Mouse (Mus musculus) neural tube, embryonic 14.5 days (tissue): ENCODE data around the gene Hyal3. TPM values are rescaled to one million over a fixed set of nuclear protein-coding genes. Genes with fewer than 3 reads are reported as not detected.

Experiments used
- polyA plus RNA-seq: library from polyadenylated mRNA; unstranded; fragments of >200 nt; fragmentation: Nextera tagmentation; extraction: Ambion mirVana; gene quantifications from 2 replicates; pipeline ENCODE4 v1.2.1, GENCODE M21; 2014

Gene Hyal3
- polyA plus RNA-seq, 1 experiment from 2014 or later, result 2.1 TPM

Other genes starting within 250 kb of the Hyal3 start
- 15.8 and 20.1 TPM in 2 replicates for gene Hemk1, start 242.5 kb upstream of the Hyal3 start, polyA plus RNA-seq
- 4.3 and 7.3 TPM in 2 replicates for gene 6430571L13Rik, start 240.2 kb upstream of the Hyal3 start, polyA plus RNA-seq
- gene Cacna2d2, start 181.2 kb upstream of the Hyal3 start, polyA plus RNA-seq, result 7.1 and 10.6 TPM in 2 replicates
- 47.7 and 48.7 TPM in 2 replicates for gene Tmem115, start 46.9 kb upstream of the Hyal3 start, polyA plus RNA-seq
- 42.2 and 46.7 TPM in 2 replicates for gene Cyb561d2, start 38.6 kb upstream of the Hyal3 start, polyA plus RNA-seq
- gene Nprl2, start 38.6 kb upstream of the Hyal3 start, polyA plus RNA-seq, result 71.5 and 74.9 TPM in 2 replicates
- 1.2 and 2.0 TPM in 2 replicates for gene Zmynd10, start 33.5 kb upstream of the Hyal3 start, polyA plus RNA-seq
- 34.1 and 34.9 TPM in 2 replicates for gene Rassf1, start 29.3 kb upstream of the Hyal3 start, polyA plus RNA-seq
- 111 and 126 TPM in 2 replicates for gene Tusc2, start 17.6 kb upstream of the Hyal3 start, polyA plus RNA-seq
- 60.3 and 70.0 TPM in 2 replicates for gene Hyal2, start 12.9 kb upstream of the Hyal3 start, polyA plus RNA-seq
- 3.1 and 4.7 TPM in 2 replicates for gene Hyal1, start 3.9 kb upstream of the Hyal3 start, polyA plus RNA-seq
- 13.3 and 15.6 TPM in 2 replicates for gene Naa80, start 1.9 kb upstream of the Hyal3 start, polyA plus RNA-seq
- gene Ifrd2, start 6.8 kb downstream of the Hyal3 start, polyA plus RNA-seq, result 15.0 and 17.8 TPM in 2 replicates
- 2.8 and 5.3 TPM in 2 replicates for gene Sema3b, start 28.4 kb downstream of the Hyal3 start, polyA plus RNA-seq
- 234 and 258 TPM in 2 replicates for gene Gnai2, start 54.5 kb downstream of the Hyal3 start, polyA plus RNA-seq
- gene Slc38a3, start 88.7 kb downstream of the Hyal3 start, polyA plus RNA-seq, result 31.3 and 36.6 TPM in 2 replicates
- gene Gnat1, start 98.9 kb downstream of the Hyal3 start, polyA plus RNA-seq, result 1.4 and 2.7 TPM in 2 replicates
- 17.0 and 18.7 TPM in 2 replicates for gene Sema3f, start 129.7 kb downstream of the Hyal3 start, polyA plus RNA-seq
- gene Rbm5, start 190.2 kb downstream of the Hyal3 start, polyA plus RNA-seq, result 237 and 239 TPM in 2 replicates